Mouse (Mus musculus): ENCODE results near the gene Tacc2.

DNA sequence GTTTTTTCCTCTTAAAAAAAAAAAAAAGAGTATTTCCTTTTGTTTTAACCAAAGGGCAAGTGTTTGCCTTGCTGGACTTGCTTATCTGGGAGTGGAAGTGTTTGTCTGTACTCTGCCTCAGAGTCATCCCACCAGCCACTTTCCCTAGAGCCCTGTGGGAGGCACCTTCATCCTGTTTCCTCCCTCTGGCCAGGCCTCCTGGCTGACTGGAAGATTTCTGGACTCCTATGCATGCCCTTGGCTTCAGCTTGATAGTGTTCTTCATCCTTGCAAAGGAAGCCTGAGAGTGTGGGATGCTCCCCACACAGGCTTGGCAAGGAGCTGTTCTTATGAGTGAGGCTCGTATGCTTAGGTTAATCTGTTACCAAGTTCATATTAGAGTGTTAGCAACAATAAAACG, 77.3 kb downstream of the Tacc2 start:
- TF ChIP-seq CTCF (IDR thresholded peaks at IDR 0.05; ENCODE audit: extremely low read depth, insufficient read depth, low read length) (no peak), POLR2A (IDR thresholded peaks at IDR 0.05; ENCODE audit: extremely low read depth, insufficient read depth, low read length) (no peak)

Measured in cortical plate, adult 2 months (tissue).